Mouse (Mus musculus) neural tube, embryonic 12.5 days (tissue): Measurements from ENCODE around the gene Dnajc27. TPM values are rescaled to one million over a fixed set of nuclear protein-coding genes. Genes with fewer than 3 reads are reported as not detected.

ENCODE experiments used
- ATAC-seq: fragments of 200-750 bp; cut with Nextera tagmentation; 2 replicates; pipeline ENCODE4 v1.8.0; 2017; ENCODE audit warnings: low read depth, mild to moderate bottlenecking, moderate TSS enrichment, moderate library complexity; ENCODE audit not compliant: low FRiP score
- H3K27ac ChIP-seq: fragments of 300-500 bp; sonication (generic); 2 replicates; pipeline ENCODE4 v1.5.1; 2016
- H3K27me3 ChIP-seq: fragments of 300-500 bp; sonication (generic); replicated peaks from 2 replicates; pipeline ENCODE4 v1.6.1; 2016; ENCODE audit warnings: mild to moderate bottlenecking
- H3K36me3 ChIP-seq: fragments of 300-500 bp; sonication (generic); 2 replicates; pipeline ENCODE4 v1.6.1; 2016; ENCODE audit warnings: mild to moderate bottlenecking
- H3K4me1 ChIP-seq: fragments of 300-500 bp; sonication (generic); 2 replicates; pipeline ENCODE4 v1.6.1; 2016
- H3K4me2 ChIP-seq: fragments of 300-500 bp; sonication (generic); replicated peaks from 2 replicates; pipeline ENCODE4 v1.6.1; 2016; ENCODE audit warnings: mild to moderate bottlenecking
- H3K4me3 ChIP-seq: fragments of 300-500 bp; sonication (generic); 2 replicates; pipeline ENCODE4 v1.5.1; 2016
- H3K9ac ChIP-seq: fragments of 300-500 bp; sonication (generic); 2 replicates; pipeline ENCODE4 v1.6.1; 2016; ENCODE audit warnings: mild to moderate bottlenecking
- H3K9me3 ChIP-seq: fragments of 300-500 bp; sonication (generic); 2 replicates; pipeline ENCODE4 v1.6.1; 2016; ENCODE audit warnings: mild to moderate bottlenecking
- WGBS: fragments of 180-500 bp; shearing (Covaris S2); methylation state at CpG from one replicate; pipeline ENCODE4 v1.1.7; 2016; 5-methylcytosine and 5-hydroxymethylcytosine counted together
- polyA plus RNA-seq: library from polyadenylated mRNA; unstranded; fragments of >200 nt; fragmentation: Nextera tagmentation; extraction: Ambion mirVana; gene quantifications from 2 replicates; pipeline ENCODE4 v1.2.1, GENCODE M21; 2016

Dnajc27 gene
- polyA plus RNA-seq, 1 experiment from 2014 or later, result 13.4 TPM

GRCm38 (mm10) chr12:4117136-4117535 is 34.8 kb downstream of the Dnajc27 start:
- Histone ChIP-seq H3K36me3 (peaks cover 4% of the 10 kb centered on the region; the same call in 1 of the 2 replicates), H3K4me2 (no peak overlapping the region), H3K4me3 (no peak overlapping the region), H3K9ac (no peak overlapping the region), H3K9me3 (no peaks in the 10 kb centered on the region), H3K27me3 (no peaks in the 10 kb centered on the region), H3K4me1 (no peaks in the 10 kb centered on the region), H3K27ac (no peak overlapping the region)
- 82% methylated on average over 3 of the region's 3 CpGs for WGBS
- no peak for ATAC-seq

- ATAC-seq, result no peak
- no peak overlapping the region for H3K27ac ChIP-seq
- H3K4me3 ChIP-seq, result no peak overlapping the region
- 75% methylated on average over 4 of the region's 4 CpGs for WGBS
- H3K27me3 ChIP-seq, result no peaks in the 10 kb centered on the region
- peaks cover 4% of the 10 kb centered on the region; the same call in 1 of the 2 replicates for H3K36me3 ChIP-seq
- H3K9ac ChIP-seq, result no peak overlapping the region
- no peaks in the 10 kb centered on the region for H3K9me3 ChIP-seq
- no peak overlapping the region for H3K4me2 ChIP-seq
- H3K4me1 ChIP-seq, result no peaks in the 10 kb centered on the region
These were observed 35.2 kb downstream of the Dnajc27 start for GRCm38 (mm10) chr12:4117579-4117978.

- WGBS, result 72% methylated on average over 7 of the region's 7 CpGs
These were observed 45.0 kb downstream of the Dnajc27 start for GRCm38 (mm10) chr12:4127346-4127745.

GRCm38 (mm10) chr12:4132941-4133846 is 50.8 kb downstream of the Dnajc27 start, which contains the start of gene Adcy3:
Gene Adcy3 (plus strand): TSS chr12:4133103.
- H3K4me3 ChIP-seq, result peak within 1 kb of the TSS; percentile 63
- H3K9me3 ChIP-seq, result no peaks in the 10 kb centered on the region
- no peak within 1 kb of the TSS for H3K27ac ChIP-seq
- H3K27me3 ChIP-seq, result peaks cover 8% of the 10 kb centered on the region; the same call in 1 of the 2 replicates
- peaks cover 9% of the 10 kb centered on the region for H3K4me1 ChIP-seq
- H3K36me3 ChIP-seq, result no peaks in the 10 kb centered on the region
- peak; percentile 81 for ATAC-seq
- peak within 1 kb of the TSS; percentile 71 for H3K9ac ChIP-seq
- WGBS, result under 1% methylated on average over 76 of the region's 83 CpGs
- H3K4me2 ChIP-seq, result peak within 1 kb of the TSS; percentile 95

More at GRCm38 (mm10) chr12:4127346-4127745, 45.0 kb downstream of the Dnajc27 start:
- H3K36me3 ChIP-seq, result no peaks in the 10 kb centered on the region
- H3K27me3 ChIP-seq, result no peaks in the 10 kb centered on the region
- no peak overlapping the region for H3K4me2 ChIP-seq
- no peak overlapping the region for H3K4me3 ChIP-seq
- no peak overlapping the region for H3K27ac ChIP-seq
- no peak for ATAC-seq
- no peaks in the 10 kb centered on the region for H3K4me1 ChIP-seq
- no peak overlapping the region for H3K9ac ChIP-seq
- no peaks in the 10 kb centered on the region for H3K9me3 ChIP-seq

GRCm38 (mm10) chr12:4133847-4134212 is 51.4 kb downstream of the Dnajc27 start:
- H3K4me2 ChIP-seq, result peak overlapping the region; percentile 95
- peaks cover 8% of the 10 kb centered on the region; the same call in 1 of the 2 replicates for H3K27me3 ChIP-seq
- ATAC-seq, result peak; percentile 52; the same call in 1 of the 2 replicates
- H3K9ac ChIP-seq, result peak overlapping the region; percentile 71
- peak overlapping the region; percentile 63 for H3K4me3 ChIP-seq
- no peak overlapping the region for H3K27ac ChIP-seq
- WGBS, result 31% methylated on average over 11 of the region's 11 CpGs
- H3K9me3 ChIP-seq, result no peaks in the 10 kb centered on the region
- H3K4me1 ChIP-seq, result peaks cover 9% of the 10 kb centered on the region
- no peaks in the 10 kb centered on the region for H3K36me3 ChIP-seq

- 87% methylated on average over 5 of the region's 5 CpGs for WGBS
- no peaks in the 10 kb centered on the region for H3K9me3 ChIP-seq
- H3K4me2 ChIP-seq, result no peak overlapping the region
- no peaks in the 10 kb centered on the region for H3K4me1 ChIP-seq
- H3K36me3 ChIP-seq, result no peaks in the 10 kb centered on the region
- no peak overlapping the region for H3K27ac ChIP-seq
- H3K4me3 ChIP-seq, result no peak overlapping the region
- H3K27me3 ChIP-seq, result no peaks in the 10 kb centered on the region
- no peak for ATAC-seq
- no peak overlapping the region for H3K9ac ChIP-seq
These were observed 60.8 kb downstream of the Dnajc27 start for GRCm38 (mm10) chr12:4143179-4143578.

GRCm38 (mm10) chr12:4150936-4151335 is 68.6 kb downstream of the Dnajc27 start:
- no peak overlapping the region for H3K9ac ChIP-seq
- no peak for ATAC-seq
- no peaks in the 10 kb centered on the region for H3K36me3 ChIP-seq
- 87% methylated on average over 2 of the region's 2 CpGs for WGBS
- no peak overlapping the region for H3K27ac ChIP-seq
- H3K9me3 ChIP-seq, result no peaks in the 10 kb centered on the region
- H3K4me2 ChIP-seq, result no peak overlapping the region
- H3K4me3 ChIP-seq, result no peak overlapping the region
- H3K27me3 ChIP-seq, result no peaks in the 10 kb centered on the region
- H3K4me1 ChIP-seq, result no peaks in the 10 kb centered on the region

- Histone ChIP-seq H3K4me3 (no peak overlapping the region), H3K9ac (no peak overlapping the region), H3K9me3 (no peaks in the 10 kb centered on the region), H3K36me3 (no peaks in the 10 kb centered on the region), H3K27me3 (no peaks in the 10 kb centered on the region), H3K4me1 (no peaks in the 10 kb centered on the region), H3K4me2 (no peak overlapping the region), H3K27ac (no peak overlapping the region)
- no peak for ATAC-seq
- 95% methylated on average over 3 of the region's 3 CpGs for WGBS
These were observed 69.6 kb downstream of the Dnajc27 start for GRCm38 (mm10) chr12:4151969-4152368.

- Histone ChIP-seq H3K27me3 (no peaks in the 10 kb centered on the region), H3K4me1 (no peaks in the 10 kb centered on the region), H3K9ac (no peak overlapping the region), H3K4me3 (no peak overlapping the region), H3K9me3 (no peaks in the 10 kb centered on the region), H3K36me3 (no peaks in the 10 kb centered on the region), H3K27ac (no peak overlapping the region), H3K4me2 (no peak overlapping the region)
- no peak for ATAC-seq
- WGBS, result 88% methylated on average over 2 of the region's 2 CpGs
These were observed 75.1 kb downstream of the Dnajc27 start for GRCm38 (mm10) chr12:4157466-4157865.

GRCm38 (mm10) chr12:4158179-4158578 is 75.8 kb downstream of the Dnajc27 start:
- Histone ChIP-seq H3K4me3 (no peak overlapping the region), H3K9me3 (no peaks in the 10 kb centered on the region), H3K9ac (no peak overlapping the region), H3K4me2 (no peak overlapping the region), H3K27ac (no peak overlapping the region), H3K27me3 (no peaks in the 10 kb centered on the region), H3K36me3 (no peaks in the 10 kb centered on the region), H3K4me1 (no peaks in the 10 kb centered on the region)
- no peak for ATAC-seq
- 91% methylated on average over 3 of the region's 3 CpGs for WGBS

GRCm38 (mm10) chr12:4158868-4159632 is 76.7 kb downstream of the Dnajc27 start:
- WGBS, result 93% methylated on average over 7 of the region's 7 CpGs

More at GRCm38 (mm10) chr12:4158868-4159632, 76.7 kb downstream of the Dnajc27 start:
- Histone ChIP-seq H3K27me3 (no peaks in the 10 kb centered on the region), H3K9ac (no peak overlapping the region), H3K27ac (no peak overlapping the region), H3K36me3 (no peaks in the 10 kb centered on the region), H3K4me3 (no peak overlapping the region), H3K4me1 (no peaks in the 10 kb centered on the region), H3K9me3 (no peaks in the 10 kb centered on the region), H3K4me2 (no peak overlapping the region)
- ATAC-seq, result no peak
